Mouse (Mus musculus) heart, postnatal 14 days (tissue): ENCODE measurements around the gene Itm2b. TPM values are rescaled to one million over a fixed set of nuclear protein-coding genes. Genes with fewer than 3 reads are reported as not detected.

Experiments used
- DNase-seq, 2 experiments: peaks; one replicate each; pipeline ENCODE4 v3.0.0; 2021 to 2022
- intact Hi-C: fragments of 180-260 bp; cut with DNase I; formaldehyde crosslinking; loops from one replicate; pipeline ENCODE4 v1.15.1; 2025
- total RNA-seq, 2 experiments: library from RNA; stranded (reverse); gene quantifications; 2 replicates each; pipeline ENCODE4 v1.2.3; 2021

The Itm2b gene
- total RNA-seq, 2 experiments from 2014 or later = 584 to 674 TPM

- no peak for DNase-seq
- intact Hi-C loops = no loop called here
Measured at GRCm38 (mm10) chr14:73372990-73373389, 12.1 kb downstream of the Itm2b start.

GRCm38 (mm10) chr14:73371577-73371976, 13.5 kb downstream of the Itm2b start:
- no peak for DNase-seq
- intact Hi-C loops = no loop called here

GRCm38 (mm10) chr14:73370695-73371372, 14.3 kb downstream of the Itm2b start:
- intact Hi-C loops = no loop called here

GRCm38 (mm10) chr14:73370078-73370670, 14.9 kb downstream of the Itm2b start:
- intact Hi-C loops = no loop called here
- DNase-seq = no peak

More at GRCm38 (mm10) chr14:73370695-73371372, 14.3 kb downstream of the Itm2b start:
- no peak for DNase-seq

GRCm38 (mm10) chr14:73369634-73370033, 15.5 kb downstream of the Itm2b start:
- DNase-seq = no peak
- intact Hi-C loops = no loop called here

GRCm38 (mm10) chr14:73368966-73369365, 16.1 kb downstream of the Itm2b start:
- intact Hi-C loops = no loop called here
- no peak for DNase-seq

- intact Hi-C loops = no loop called here
- no peak for DNase-seq
Measured at GRCm38 (mm10) chr14:73368221-73368620, 16.9 kb downstream of the Itm2b start.

GRCm38 (mm10) chr14:73366278-73366677, 18.8 kb downstream of the Itm2b start:
- intact Hi-C loops = no loop called here
- no peak for DNase-seq

- intact Hi-C loops = no loop called here
- DNase-seq = no peak
Measured at GRCm38 (mm10) chr14:73363782-73364181, 21.3 kb downstream of the Itm2b start.

GRCm38 (mm10) chr14:73354700-73355099, 30.4 kb downstream of the Itm2b start:
- no peak for DNase-seq
- intact Hi-C loops = no loop called here

GRCm38 (mm10) chr14:73351118-73351517, 34.0 kb downstream of the Itm2b start:
- intact Hi-C loops = no loop called here
- no peak for DNase-seq

- no peak for DNase-seq
- intact Hi-C loops = no loop called here
Measured at GRCm38 (mm10) chr14:73350029-73350428, 35.1 kb downstream of the Itm2b start.

- intact Hi-C loops = no loop called here
- no peak for DNase-seq
Measured at GRCm38 (mm10) chr14:73349061-73349670, 35.9 kb downstream of the Itm2b start.

GRCm38 (mm10) chr14:73347302-73347701, 37.8 kb downstream of the Itm2b start:
- no peak for DNase-seq
- intact Hi-C loops = no loop called here

- DNase-seq = no peak
- intact Hi-C loops = no loop called here
Measured at GRCm38 (mm10) chr14:73345614-73346013, 39.5 kb downstream of the Itm2b start.

- no peak for DNase-seq
- intact Hi-C loops = no loop called here
Measured at GRCm38 (mm10) chr14:73340051-73340755, 44.9 kb downstream of the Itm2b start.

- no peak for DNase-seq
- intact Hi-C loops = no loop called here
Measured at GRCm38 (mm10) chr14:73339615-73340014, 45.5 kb downstream of the Itm2b start.

- DNase-seq = no peak
- intact Hi-C loops = no loop called here
Measured at GRCm38 (mm10) chr14:73336316-73337080, 48.6 kb downstream of the Itm2b start.

GRCm38 (mm10) chr14:73334926-73335805, 49.9 kb downstream of the Itm2b start:
- intact Hi-C loops = no loop called here
- DNase-seq = no peak

GRCm38 (mm10) chr14:73333880-73334279, 51.2 kb downstream of the Itm2b start:
- intact Hi-C loops = no loop called here
- no peak for DNase-seq
